Mouse (Mus musculus) limb, embryonic 11.5 days (tissue): ENCODE results near the gene Fermt1. TPM values are rescaled to one million over a fixed set of nuclear protein-coding genes. Genes with fewer than 3 reads are reported as not detected.

Experiments used
- ATAC-seq: fragments of 200-750 bp; cut with Nextera tagmentation; 2 replicates; pipeline ENCODE4 v1.8.0; 2017; ENCODE audit warnings: low read depth; ENCODE audit not compliant: insufficient number of reproducible peaks, low FRiP score, low TSS enrichment
- DNase-seq: peaks from one replicate; pipeline ENCODE4 v3.0.0-alpha.2; 2015; ENCODE audit warnings: low spot score
- H3K27ac ChIP-seq: fragments of 300-500 bp; sonication (generic); replicated peaks from 2 replicates; pipeline ENCODE4 v1.5.1; 2014; ENCODE audit warnings: low read depth, mild to moderate bottlenecking, low read length
- H3K27me3 ChIP-seq: fragments of 300-500 bp; sonication (generic); 2 replicates; pipeline ENCODE4 v1.6.1; 2014; ENCODE audit warnings: mild to moderate bottlenecking, low read length, mixed read lengths; ENCODE audit not compliant: control insufficient read depth, insufficient read depth
- H3K36me3 ChIP-seq: fragments of 300-500 bp; sonication (generic); 2 replicates; pipeline ENCODE4 v1.6.1; 2014; ENCODE audit warnings: mild to moderate bottlenecking, low read length, moderate library complexity, mixed read lengths; ENCODE audit not compliant: control insufficient read depth, insufficient read depth
- H3K4me1 ChIP-seq: fragments of 300-500 bp; sonication (generic); 2 replicates; pipeline ENCODE4 v1.6.1; 2014; ENCODE audit warnings: low read length, mixed read lengths; ENCODE audit not compliant: control insufficient read depth, insufficient read depth
- H3K4me2 ChIP-seq: fragments of 300-500 bp; sonication (generic); 2 replicates; pipeline ENCODE4 v1.6.1; 2014; ENCODE audit warnings: low read depth, mild to moderate bottlenecking, moderate library complexity; ENCODE audit not compliant: severe bottlenecking
- H3K4me3 ChIP-seq: fragments of 300-500 bp; sonication (generic); 2 replicates; pipeline ENCODE4 v1.5.1; 2014; ENCODE audit warnings: low read depth, low read length
- H3K9ac ChIP-seq: fragments of 300-500 bp; sonication (generic); 2 replicates; pipeline ENCODE4 v1.6.1; 2014; ENCODE audit warnings: mild to moderate bottlenecking, low read length
- H3K9me3 ChIP-seq: fragments of 300-500 bp; sonication (generic); 2 replicates; pipeline ENCODE4 v1.6.1; 2016; ENCODE audit warnings: low read length; ENCODE audit not compliant: control insufficient read depth
- WGBS: fragments of 180-500 bp; shearing (Covaris S2); extraction: QIAGEN DNeasy Blood & Tissue Kit; methylation state at CpG from one replicate; pipeline ENCODE4 v1.1.7; 2014; 5-methylcytosine and 5-hydroxymethylcytosine counted together
- polyA plus RNA-seq: library from polyadenylated mRNA; unstranded; fragments of >200 nt; fragmentation: Nextera tagmentation; extraction: Ambion mirVana; gene quantifications from 2 replicates; pipeline ENCODE4 v1.2.1, GENCODE M21; 2014

The Fermt1 gene
- polyA plus RNA-seq, 1 experiment from 2014 or later = 15.6 TPM

DNA sequence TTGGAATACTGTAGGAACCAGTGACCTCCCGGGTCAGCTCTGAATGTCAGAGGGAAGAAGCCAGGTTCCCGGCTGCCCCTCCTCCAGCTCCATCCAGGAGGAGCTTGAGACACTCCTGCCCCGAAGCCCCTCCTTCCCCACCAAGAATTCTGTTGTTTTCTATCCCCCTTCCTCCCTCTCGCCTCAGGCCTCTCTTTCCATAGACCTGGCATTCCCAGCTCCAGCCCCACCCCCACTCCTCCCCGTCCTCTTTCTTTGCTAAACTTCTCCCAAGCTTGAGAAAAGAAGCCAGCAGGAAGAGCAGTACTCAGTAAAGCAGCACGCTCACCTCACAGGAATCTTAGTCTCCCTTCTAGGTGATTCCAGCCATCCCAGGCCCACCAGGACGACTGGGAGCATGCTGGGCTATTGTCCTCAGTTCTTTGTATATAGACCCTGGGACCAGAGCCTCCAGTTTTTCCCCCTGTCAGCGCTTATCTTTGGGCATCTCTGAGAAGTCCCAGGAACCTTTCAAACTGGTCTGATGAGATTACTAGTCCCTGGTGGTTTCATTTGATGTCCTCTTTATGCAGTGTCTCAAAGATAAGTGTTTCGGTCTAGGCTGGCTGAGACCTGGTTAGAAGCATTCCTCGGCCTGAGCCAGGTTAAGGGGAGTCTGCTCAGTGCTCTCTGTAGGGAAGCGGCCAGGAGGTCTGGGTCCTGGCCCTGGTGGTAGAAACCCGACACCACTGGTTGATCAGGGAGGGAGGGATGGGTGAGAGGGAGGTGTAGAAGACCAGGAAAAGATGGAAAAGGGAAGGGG lies 64.7 kb downstream of the Fermt1 start, which contains the start of gene Lrrn4:
Lrrn4 (minus strand) TSS at position 48 of the 802 bp plus-strand sequence.
- DNase-seq (peak; percentile 44), ATAC-seq (no peak)
- peaks cover 35% of the 10 kb centered on the region for H3K27me3 ChIP-seq
- H3K4me1 ChIP-seq = peaks cover 8% of the 10 kb centered on the region
- WGBS = 3% methylated on average over 12 of the region's 12 CpGs
- peak within 1 kb of the TSS; percentile 47 for H3K4me3 ChIP-seq
- H3K36me3 ChIP-seq = no peaks in the 10 kb centered on the region
- no peaks in the 10 kb centered on the region for H3K9me3 ChIP-seq
- no peak within 1 kb of the TSS for H3K27ac ChIP-seq
- H3K9ac ChIP-seq = peak within 1 kb of the TSS; percentile 49; the same call in 1 of the 2 replicates
- H3K4me2 ChIP-seq = peak within 1 kb of the TSS; percentile 92

DNA sequence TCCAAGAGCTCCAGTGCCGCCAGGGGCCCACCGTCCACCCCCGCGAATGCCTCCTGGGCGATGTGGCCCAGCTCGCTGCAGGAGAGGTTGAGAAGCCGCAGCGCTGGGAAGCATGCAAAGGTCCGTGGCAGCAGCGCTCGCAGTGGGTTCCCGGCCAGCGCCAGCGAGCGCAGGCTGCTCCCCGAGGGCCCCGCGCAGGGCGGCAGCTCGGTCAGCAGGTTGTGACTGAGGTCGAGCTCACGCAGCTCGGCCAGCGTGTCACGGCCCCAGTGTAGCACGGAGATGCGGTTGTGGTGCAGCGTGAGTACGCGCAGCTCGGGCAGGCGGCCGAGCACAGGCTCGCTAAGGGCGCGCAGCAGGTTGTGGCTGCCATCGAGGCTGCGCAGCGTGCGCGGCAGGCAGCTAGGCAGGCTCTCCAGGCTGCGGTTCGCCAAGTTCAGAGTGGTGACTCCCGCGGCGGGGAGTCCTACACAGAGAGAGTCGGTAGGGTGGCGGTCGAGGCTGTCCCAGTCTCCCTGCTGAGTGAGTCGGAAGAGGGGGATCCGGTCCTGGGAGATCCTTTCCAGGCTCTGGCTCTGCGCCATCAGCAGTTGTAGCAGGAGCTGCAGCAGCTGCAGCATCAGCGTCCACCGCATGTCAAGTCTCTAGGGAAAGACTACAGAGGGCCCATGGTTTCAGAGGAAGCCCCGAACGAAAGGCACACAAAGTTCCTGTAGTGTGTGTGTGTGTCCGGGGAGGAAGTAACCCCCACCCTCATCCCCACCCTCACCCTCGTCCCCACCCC lies 66.3 kb downstream of the Fermt1 start:
- Histone ChIP-seq H3K27me3 (peaks cover 35% of the 10 kb centered on the region), H3K4me1 (peaks cover 8% of the 10 kb centered on the region), H3K4me3 (peak overlapping the region; percentile 47), H3K9me3 (no peaks in the 10 kb centered on the region), H3K27ac (no peak overlapping the region), H3K36me3 (no peaks in the 10 kb centered on the region), H3K4me2 (peak overlapping the region; percentile 92), H3K9ac (peak overlapping the region; percentile 49; the same call in 1 of the 2 replicates)
- WGBS = under 1% methylated on average over 58 of the region's 58 CpGs
- peak; percentile 78 for ATAC-seq
- peak; percentile 66 for DNase-seq

DNA sequence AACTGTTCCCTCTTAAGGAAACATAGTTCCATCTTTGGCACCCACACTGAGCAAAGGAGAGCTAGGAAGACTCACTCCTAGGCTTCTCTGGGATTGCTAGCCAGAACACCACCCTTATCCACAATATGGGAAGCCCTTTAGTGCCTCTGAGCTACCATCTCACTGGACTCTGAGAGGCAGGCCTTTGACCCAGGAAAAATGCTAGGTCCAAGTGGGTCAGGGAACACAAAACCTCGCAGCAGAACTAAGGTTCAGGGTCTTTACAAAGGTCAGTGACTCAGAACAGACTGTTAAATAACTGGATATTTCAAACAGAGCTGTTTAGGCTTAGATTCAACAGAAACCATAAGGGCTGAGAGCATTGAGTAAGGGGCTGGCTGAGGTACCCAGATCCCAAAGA lies 68.7 kb downstream of the Fermt1 start:
- H3K36me3 ChIP-seq = no peaks in the 10 kb centered on the region
- H3K4me1 ChIP-seq = peaks cover 8% of the 10 kb centered on the region
- peaks cover 35% of the 10 kb centered on the region for H3K27me3 ChIP-seq
- ATAC-seq (no peak), DNase-seq (no peak)
- no peak overlapping the region for H3K9ac ChIP-seq
- H3K27ac ChIP-seq = no peak overlapping the region
- WGBS = 74% methylated on average over 1 of the region's 1 CpGs
- no peak overlapping the region for H3K4me2 ChIP-seq
- no peaks in the 10 kb centered on the region for H3K9me3 ChIP-seq
- no peak overlapping the region for H3K4me3 ChIP-seq

DNA sequence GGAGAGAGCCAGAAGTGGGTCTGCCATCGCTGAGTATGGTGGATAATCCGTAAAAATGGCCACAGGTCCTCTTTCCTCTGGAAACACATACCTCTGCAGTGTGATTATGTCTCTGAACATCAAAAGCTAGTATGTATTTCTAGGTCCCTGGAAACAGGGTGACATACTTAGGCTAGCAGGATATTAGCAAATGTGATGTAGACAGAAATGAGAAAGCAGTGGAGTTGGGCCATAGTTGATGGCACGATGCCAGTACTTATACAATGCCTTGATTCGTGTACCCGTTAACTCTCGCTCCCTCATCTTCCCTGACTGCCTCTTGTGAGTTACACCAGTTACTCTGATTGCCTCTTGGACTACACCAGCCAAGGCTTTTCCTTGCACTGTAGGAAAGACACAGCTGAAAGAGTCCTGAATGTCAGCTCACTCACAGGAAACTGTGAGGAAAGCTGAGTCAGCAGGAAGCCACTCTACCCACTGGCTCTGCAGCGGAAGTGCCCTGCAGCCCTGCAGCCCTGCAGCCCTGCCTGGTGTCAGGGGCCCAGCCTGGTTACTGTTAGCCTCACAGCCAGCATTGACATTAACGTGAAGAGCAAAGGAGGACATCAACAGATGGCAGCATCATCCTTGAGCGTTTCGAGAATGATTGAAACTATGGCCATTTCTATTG lies 71.9 kb downstream of the Fermt1 start:
- peaks cover 14% of the 10 kb centered on the region for H3K27me3 ChIP-seq
- no peaks in the 10 kb centered on the region for H3K9me3 ChIP-seq
- no peaks in the 10 kb centered on the region for H3K36me3 ChIP-seq
- DNase-seq = no peak
- no peak overlapping the region for H3K4me2 ChIP-seq
- WGBS = 89% methylated on average over 10 of the region's 10 CpGs
- no peak overlapping the region for H3K4me3 ChIP-seq
- no peak for ATAC-seq
- no peak overlapping the region for H3K9ac ChIP-seq
- no peak overlapping the region for H3K27ac ChIP-seq
- H3K4me1 ChIP-seq = no peaks in the 10 kb centered on the region

DNA sequence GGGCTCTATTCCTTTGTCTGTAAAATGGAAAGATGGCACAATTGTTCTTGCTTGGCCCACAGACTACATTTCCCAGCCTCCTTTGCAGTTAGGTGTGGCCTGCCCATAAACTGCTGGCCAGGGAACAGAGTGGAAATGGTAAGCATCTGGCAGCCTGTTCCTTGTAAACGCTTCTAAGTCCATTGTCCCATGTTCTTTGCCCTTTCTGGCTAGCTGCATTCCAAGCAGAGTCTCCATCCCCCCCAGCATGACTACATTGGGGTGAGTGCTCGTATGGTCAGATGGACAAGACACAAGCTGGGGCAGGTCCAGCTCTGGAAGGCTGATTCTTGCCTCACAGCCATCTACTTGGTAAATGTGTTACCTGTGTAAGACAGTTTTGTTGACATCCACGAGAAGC lies 74.0 kb downstream of the Fermt1 start:
- H3K9ac ChIP-seq = no peak overlapping the region

DNA sequence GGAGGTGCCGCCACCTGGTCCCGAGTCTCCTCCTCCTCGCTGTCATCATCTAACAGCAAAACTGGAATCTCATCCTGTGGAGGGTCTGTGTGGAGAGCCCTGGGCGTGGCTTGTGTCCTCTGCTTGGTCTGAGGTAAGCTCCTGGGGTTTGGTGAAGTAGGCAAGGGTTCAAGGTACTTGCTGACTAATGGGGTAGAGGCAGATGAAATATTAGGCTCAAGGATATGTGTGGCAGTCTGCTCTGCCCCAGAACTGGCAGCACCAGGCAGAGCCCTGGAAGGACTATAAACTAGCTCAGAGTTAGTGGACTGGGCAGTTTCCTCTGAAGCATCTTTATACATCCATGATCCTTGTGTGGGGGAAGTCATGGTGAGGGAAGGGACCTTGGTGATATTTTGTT lies 75.4 kb downstream of the Fermt1 start:
- Histone ChIP-seq H3K27me3 (no peaks in the 10 kb centered on the region), H3K36me3 (peaks cover 2% of the 10 kb centered on the region), H3K4me2 (no peak overlapping the region), H3K4me3 (no peak overlapping the region), H3K4me1 (no peaks in the 10 kb centered on the region), H3K27ac (no peak overlapping the region), H3K9me3 (no peaks in the 10 kb centered on the region), H3K9ac (no peak overlapping the region)
- WGBS = 83% methylated on average over 4 of the region's 4 CpGs
- DNase-seq (no peak), ATAC-seq (no peak)

More for the DNA sequence above, 74.0 kb downstream of the Fermt1 start:
- 62% methylated on average over 3 of the region's 3 CpGs for WGBS
- H3K27me3 ChIP-seq = no peaks in the 10 kb centered on the region
- no peaks in the 10 kb centered on the region for H3K4me1 ChIP-seq
- no peaks in the 10 kb centered on the region for H3K36me3 ChIP-seq
- DNase-seq (no peak), ATAC-seq (no peak)
- H3K4me3 ChIP-seq = no peak overlapping the region
- no peaks in the 10 kb centered on the region for H3K9me3 ChIP-seq
- no peak overlapping the region for H3K4me2 ChIP-seq
- H3K27ac ChIP-seq = no peak overlapping the region

DNA sequence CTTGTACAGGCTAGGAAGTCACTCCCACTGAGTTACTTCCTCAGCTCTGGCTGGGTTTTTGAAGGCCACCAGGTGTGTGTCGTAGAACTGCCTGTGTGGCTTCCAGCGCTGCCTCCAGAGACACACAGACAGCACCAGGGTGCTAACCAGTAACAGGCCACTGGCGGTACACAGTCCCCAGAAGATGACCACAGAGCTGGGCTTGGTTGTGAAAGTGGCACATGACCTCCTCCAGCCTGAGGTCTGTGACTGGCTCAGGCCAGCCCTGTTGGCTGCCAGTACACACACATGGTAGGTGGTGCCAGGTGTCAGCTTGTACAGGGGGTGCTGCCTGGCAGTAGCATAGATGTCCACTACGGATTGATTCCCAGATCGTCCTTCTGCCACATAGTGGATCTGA lies 76.0 kb downstream of the Fermt1 start:
- H3K4me3 ChIP-seq = no peak overlapping the region
- H3K4me1 ChIP-seq = no peaks in the 10 kb centered on the region
- no peak overlapping the region for H3K9ac ChIP-seq
- 83% methylated on average over 5 of the region's 5 CpGs for WGBS
- DNase-seq = no peak
- no peak for ATAC-seq
- no peaks in the 10 kb centered on the region for H3K27me3 ChIP-seq
- H3K27ac ChIP-seq = no peak overlapping the region
- H3K9me3 ChIP-seq = no peaks in the 10 kb centered on the region
- H3K36me3 ChIP-seq = peaks cover 2% of the 10 kb centered on the region
- H3K4me2 ChIP-seq = no peak overlapping the region

DNA sequence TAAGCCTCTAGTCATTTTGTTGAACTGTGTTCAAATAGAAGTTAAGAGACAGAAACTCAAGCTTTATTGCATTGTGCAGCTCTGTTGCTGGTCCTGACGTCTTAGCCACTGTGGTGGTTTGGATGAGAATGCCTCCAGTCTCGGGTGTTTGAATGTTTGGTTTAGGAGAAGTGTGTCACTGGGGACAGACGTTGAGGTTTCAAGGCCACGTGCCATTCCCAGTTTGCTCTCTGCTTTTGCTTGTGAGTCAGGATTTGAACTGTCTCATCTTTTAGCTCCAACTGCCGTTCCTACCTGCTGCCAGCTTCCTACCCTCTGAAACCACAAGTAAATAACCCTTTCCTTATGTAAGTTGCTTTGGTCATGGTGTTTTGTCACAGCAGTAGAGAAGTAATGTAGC lies 78.2 kb downstream of the Fermt1 start:
- no peak overlapping the region for H3K27ac ChIP-seq
- H3K36me3 ChIP-seq = peaks cover 2% of the 10 kb centered on the region
- DNase-seq = no peak
- no peaks in the 10 kb centered on the region for H3K27me3 ChIP-seq
- H3K4me1 ChIP-seq = no peaks in the 10 kb centered on the region
- no peak overlapping the region for H3K9ac ChIP-seq
- H3K4me3 ChIP-seq = no peak overlapping the region
- no peaks in the 10 kb centered on the region for H3K9me3 ChIP-seq
- no peak for ATAC-seq
- no peak overlapping the region for H3K4me2 ChIP-seq
- 77% methylated on average over 5 of the region's 5 CpGs for WGBS
